Mouse (Mus musculus) gastrocnemius, postnatal 36 days (tissue): ENCODE measurements at regions not wholly inside any gene's neighbourhood (a gene's known extent, or its start where the extent isn't known, plus 50 kb on each side); places are given as distances from the start of the nearest gene placed in this dataset.

Source experiments
- DNase-seq, 2 experiments: peaks; one replicate each; pipeline ENCODE4 v3.0.0; 2022
- intact Hi-C: fragments of 180-260 bp; cut with DNase I; formaldehyde crosslinking; loops from one replicate; pipeline ENCODE4 v1.15.1; 2025

DNA sequence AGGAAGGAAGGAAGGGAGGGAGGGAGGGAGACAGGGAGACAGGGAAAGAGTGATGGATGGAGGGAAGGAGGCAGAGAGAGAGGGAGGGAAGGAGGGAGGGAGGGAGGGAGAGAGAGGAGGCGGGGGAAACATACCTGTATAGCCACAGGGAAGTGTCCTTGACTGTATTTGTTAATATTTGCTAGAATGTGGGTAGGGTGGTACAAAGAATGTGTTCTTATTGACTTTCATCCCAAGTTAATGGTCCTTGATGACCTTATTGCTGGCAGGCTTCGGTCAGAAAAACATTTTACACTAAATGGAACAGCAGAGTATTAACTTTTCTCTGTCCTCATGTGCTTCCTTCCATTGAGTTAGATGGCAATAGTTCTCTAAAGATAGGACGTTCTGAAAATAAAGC, 171.0 kb upstream of the Ctnnb1 start:
- DNase-seq: no peak
- intact Hi-C loops: no loop called here

DNA sequence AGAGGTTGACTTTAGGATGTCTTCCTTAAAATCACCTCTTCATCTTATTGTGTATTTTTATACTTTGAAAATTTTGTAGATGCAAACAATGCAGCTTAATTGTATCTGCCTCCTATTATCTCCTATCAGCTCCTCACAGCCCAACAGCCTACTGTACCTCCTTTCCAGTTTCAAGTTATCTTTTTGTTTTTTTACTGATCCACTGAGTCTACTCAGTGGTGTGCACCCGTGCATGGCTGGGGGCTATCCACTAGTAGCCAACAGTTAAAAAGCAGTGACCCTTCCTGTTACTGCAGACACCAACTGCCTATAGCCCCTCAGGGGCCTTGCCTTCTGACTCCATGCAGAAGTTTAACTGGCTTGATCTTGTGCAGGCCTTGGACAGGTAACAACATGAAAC, 170.4 kb upstream of the Ctnnb1 start:
- no peak for DNase-seq
- intact Hi-C loops: no loop called here

DNA sequence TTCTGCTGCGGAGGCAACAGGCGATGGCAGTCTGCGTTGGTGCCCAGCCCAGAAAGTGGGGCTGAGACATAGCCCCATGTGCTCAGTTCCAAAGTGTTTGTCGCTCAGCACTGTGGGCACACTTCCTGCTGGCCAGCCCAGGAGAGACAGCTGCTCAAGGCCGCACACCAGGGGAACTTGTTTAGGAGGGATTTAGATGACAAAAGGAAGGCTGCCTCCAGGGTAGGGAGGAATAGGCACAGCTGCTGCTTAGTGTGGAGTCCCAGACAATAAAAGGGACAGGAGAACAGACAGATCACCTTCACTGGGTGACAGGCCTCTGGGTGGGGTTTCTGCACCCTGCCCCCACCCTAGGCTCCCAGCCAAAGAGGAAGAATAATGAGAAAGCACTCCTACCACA, 169.2 kb upstream of the Ctnnb1 start:
- intact Hi-C loops: no loop called here
- DNase-seq: no peak

DNA sequence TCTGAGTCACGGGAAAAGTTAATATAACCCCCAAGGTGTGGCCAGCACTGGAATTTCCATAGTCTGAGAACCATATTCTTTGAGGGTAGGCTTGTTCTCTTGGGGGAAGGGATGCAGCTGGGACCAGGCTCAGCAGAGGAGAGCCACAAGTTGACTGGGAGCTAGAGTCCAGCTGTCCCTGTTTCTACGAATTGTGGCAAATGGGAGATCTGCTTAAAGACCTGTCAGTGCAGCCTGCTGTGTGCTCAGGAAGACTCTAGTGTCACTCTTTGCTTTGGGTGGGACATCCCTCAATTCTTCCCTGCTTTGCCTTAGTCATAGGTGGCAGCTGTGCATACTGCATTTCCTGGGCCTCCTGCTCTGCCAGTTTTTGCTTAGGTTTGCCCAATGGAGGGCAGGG, 165.2 kb upstream of the Ctnnb1 start:
- DNase-seq: no peak
- intact Hi-C loops: no loop called here

DNA sequence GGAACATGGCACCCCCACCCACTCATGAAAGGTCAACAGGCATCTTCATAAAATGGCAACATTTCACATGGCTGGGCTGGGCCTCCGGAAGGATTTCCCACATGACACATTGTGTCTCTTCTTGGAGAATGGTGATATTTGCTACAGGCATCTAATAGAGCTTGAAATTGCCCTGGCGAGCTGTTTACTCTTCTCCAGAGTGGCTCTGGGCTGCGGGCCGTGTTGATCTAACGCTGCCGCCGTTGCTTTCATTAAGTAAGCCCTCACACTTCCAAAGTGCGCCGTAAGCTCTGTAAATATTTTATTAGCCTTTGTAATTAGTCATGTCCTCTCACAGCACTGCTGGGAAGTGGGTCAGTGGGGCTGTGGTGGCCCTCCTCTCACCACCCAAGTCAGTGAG, 164.4 kb upstream of the Ctnnb1 start:
- intact Hi-C loops: no loop called here
- no peak for DNase-seq

DNA sequence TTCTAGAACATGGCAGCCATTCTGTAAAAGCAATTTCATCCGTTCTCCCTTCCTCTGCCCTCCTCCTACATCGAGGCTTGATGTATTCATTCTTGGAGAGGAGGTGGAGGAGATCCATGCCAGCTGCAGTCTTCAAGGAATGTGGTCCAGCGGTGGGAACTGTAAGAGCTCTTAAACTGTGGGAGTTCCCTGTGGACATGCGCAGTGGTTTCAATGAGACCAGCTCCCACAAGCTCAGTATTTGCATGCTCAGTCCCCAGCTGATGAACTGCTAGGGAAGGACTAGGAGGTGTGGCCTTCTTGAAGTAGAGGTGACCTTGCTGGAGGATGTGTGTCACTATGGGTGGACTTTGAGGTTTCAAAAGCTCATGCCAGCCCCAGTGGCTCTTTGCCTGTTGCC, 163.7 kb upstream of the Ctnnb1 start:
- no peak for DNase-seq
- intact Hi-C loops: no loop called here

DNA sequence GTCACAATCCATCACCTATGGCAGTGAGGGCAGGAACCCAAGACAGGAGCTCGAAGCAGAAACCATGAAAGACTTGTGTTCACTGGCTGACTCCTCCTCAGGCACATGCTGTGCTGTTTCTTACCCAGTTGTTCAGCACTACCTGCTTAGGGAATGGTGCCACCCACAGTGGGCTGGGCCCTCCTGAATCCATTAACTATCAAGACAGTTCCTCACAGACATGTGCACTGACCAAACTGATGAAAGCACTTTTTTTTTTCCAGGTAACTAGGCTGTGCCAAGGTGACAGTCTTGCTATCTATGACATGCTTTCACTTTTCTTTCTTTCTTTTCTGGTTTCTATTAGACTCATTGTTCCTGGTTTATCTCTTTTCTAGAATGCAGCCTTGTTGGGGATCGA, 162.1 kb upstream of the Ctnnb1 start:
- DNase-seq: no peak
- intact Hi-C loops: no loop called here

DNA sequence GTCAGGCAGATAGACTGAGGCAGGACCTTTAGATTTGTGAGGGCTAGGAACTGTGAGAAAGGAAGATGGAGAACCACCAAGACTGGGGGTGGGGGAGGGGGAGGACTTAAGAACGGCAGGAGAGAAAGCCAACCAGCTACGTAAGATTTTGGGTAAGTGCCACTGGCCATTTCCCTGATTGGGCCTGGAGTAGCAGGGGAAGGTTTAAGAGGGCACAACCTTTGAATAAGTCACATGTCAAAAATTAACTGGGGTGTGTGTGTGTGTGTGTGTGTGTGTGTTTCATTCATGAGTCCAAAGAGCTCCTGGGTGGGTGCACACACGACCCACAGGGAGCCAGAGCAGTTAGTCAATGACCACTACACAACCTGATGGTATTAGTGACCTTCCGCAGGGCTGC, 161.6 kb upstream of the Ctnnb1 start:
- intact Hi-C loops: no loop called here
- DNase-seq: no peak

DNA sequence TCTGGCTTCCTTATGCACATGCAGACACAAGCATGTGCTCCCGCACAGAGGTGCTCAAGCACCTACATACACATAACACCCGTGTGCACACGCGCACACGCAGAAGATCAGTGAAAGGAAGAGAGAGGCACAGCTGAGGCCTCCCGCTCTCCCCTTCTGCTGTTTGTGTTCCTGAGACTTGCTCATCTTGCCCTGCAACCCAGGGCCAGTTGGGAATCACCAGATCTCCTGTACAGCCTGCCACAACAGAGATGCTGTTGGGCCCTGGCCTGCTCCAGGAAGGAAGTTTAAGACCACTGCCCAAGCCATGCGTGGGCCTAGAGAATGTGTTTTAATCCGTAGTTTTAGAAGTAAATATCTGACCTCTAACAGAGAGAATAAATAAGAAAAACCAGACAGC, 160.0 kb upstream of the Ctnnb1 start:
- intact Hi-C loops: no loop called here
- no peak for DNase-seq

DNA sequence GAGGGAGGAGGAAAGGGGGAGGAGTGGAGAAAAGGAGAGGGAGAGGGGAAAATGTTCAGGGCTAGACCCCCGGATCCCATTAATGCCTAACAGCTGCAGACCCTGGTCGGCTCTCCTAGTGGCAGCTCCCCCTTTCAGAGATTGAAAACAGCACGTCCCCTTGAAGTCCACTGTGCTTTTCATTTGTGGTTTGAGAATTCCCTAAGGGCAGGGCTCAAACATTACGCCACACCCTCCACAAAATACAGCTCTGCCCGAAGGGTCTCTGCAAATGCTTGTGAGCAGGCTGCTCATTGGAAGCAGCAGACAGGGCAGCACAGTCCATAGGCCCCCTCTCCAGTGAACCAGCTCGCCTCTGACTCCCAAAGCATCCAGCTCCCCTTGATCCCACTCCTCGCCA, 159.3 kb upstream of the Ctnnb1 start:
- intact Hi-C loops: no loop called here
- no peak for DNase-seq

DNA sequence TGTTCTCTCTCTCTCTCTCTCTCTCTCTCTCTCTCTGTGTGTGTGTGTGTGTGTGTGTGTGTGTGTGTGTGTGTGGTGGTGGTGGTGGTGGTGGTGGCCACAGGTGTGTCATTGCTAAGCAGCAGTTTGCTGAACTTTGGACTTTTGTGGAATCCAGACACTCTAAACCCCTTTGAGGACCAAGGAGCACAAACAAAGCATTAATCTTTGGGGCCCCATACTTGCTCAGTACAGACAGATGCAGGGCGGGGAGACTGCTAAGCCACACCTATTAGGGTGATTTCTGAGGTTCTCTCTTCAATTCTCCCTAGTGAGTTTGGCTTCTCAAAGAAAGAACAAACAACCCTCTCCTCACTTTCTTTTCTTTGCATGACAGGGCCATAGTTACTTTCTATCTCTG, 158.1 kb upstream of the Ctnnb1 start:
- intact Hi-C loops: no loop called here
- no peak for DNase-seq

DNA sequence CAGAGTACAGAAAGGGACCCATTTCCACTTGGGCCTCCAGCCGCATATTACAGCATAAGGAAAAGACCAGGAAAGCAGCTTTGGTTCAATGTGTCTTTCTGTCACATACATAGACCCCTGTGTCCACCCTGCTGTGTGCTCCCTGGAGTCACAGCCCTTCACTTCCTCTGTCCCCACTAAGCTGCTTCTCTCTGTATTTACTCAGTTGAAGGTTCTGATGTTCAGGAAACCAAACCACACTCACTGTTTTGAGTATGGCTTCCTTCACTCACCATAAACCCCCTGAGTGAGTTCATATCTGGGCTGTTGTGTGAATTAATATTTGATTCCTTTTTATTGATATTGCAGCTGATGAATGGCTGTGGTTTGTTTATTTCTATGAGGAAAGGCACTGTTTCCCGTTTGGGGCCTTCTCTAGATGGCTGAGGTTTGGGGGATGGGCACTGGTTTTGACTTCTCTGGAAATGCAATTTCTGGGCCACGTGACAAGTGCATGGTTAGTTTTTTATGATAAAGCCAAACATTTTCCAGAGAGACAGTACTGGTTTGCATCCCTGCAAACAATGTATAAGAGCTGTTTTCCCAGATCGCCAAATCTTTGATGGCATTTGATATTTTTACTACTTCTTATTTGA, 157.0 kb upstream of the Ctnnb1 start:
- DNase-seq: no peak
- intact Hi-C loops: no loop called here

DNA sequence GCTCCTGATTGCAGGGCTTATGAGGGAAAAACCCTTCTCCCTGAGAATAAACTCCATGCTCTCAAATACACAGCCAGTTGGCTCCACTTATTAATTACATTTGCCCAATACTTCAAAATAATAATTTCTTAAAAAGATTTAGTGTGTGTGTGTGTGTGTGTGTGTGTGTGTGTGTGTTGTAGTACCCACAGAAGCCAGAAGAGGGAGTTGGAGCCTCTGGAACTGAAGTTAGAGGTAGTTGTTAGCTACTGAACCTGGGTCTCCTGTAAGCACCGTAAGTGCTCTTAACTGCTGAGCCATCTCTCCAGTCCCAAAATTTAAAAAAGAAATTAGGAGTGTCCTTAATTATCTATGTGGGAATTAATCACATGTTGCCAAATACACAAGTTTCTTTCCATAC, 154.8 kb upstream of the Ctnnb1 start:
- no peak for DNase-seq
- intact Hi-C loops: no loop called here

DNA sequence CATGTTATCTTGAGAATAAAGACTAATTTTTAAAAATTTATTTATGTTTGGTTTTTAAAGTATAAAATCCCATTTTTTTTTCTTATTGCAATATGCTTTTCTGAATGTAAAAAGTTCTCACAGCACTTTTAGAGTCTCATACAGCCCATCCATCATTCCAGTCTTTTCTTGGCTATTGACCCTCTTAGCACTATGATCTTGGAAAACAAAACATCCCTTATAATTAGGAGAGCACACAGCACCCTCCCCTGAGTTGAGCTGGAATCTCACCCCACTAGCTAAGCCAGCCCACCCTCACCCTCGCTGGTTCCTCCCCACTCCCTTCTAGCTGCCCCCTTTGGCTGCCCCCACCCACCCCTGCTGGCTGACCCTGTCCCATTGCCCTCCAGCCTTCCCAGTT, 154.2 kb upstream of the Ctnnb1 start:
- intact Hi-C loops: no loop called here
- no peak for DNase-seq

DNA sequence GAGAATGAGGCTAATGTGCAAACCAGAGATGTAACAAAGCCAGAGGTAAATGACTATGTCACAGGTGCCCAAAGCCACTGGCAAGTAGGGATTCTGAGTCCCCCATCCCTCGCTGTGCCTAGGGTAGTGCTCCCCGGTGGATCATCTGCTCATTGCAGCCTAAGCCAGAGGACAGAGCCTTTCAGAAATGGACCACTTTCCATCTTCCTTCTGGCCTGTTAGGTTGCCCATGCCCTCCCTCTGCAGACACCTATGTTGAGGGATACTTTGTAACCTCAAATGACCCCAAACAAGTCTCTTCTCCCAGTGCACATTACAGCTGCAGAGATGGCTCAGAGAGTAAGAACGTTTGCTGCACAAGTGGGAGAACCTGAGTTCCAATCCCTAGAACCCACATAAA, 153.3 kb upstream of the Ctnnb1 start:
- intact Hi-C loops: no loop called here
- no peak for DNase-seq

DNA sequence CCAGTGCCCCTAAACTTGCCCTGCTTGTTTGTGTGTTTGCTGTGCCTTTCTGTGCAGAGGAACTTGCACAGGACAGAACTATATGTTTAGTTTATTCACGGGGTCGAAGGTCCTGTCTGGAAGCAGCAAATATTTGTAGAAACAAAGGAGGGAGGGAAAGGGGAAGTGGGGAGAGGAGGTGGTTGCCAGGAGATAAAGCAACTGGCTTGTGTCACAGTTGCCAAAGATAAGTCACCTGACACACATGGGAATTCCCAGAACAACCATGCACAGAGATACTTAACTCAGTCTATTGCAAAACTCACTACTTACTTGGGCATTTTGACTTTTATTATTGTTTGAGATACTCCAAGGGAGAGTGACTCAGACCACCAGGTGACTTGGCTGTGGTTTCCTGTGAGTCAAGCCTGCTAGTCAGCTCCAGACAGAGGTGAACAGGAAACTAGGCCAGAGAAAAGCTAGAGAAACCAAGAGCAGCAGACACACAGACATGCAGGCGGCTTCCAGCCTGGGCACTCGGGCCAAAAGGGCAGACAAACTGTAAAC, 152.5 kb upstream of the Ctnnb1 start:
- intact Hi-C loops: no loop called here
- DNase-seq: no peak

DNA sequence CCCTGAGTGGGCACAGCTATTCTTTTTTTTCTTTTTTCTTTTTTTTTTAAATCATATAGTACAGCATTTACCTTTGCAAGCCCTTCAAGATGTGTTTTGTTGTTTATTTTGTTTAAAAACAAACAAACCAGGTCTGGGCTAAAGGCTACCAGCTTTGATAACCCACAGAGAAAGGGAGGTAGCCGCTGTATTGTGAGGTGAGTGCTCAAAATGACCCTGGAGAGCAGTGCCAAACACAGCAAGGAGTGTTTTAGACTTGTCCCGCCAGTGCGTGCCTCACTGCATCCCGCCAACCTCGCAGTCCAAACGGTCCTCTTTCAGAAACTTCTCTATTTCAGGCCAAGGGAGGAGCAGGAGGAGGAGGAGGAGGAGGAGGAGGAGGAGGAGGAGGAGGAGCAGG, 152.0 kb upstream of the Ctnnb1 start:
- intact Hi-C loops: no loop called here
- no peak for DNase-seq

DNA sequence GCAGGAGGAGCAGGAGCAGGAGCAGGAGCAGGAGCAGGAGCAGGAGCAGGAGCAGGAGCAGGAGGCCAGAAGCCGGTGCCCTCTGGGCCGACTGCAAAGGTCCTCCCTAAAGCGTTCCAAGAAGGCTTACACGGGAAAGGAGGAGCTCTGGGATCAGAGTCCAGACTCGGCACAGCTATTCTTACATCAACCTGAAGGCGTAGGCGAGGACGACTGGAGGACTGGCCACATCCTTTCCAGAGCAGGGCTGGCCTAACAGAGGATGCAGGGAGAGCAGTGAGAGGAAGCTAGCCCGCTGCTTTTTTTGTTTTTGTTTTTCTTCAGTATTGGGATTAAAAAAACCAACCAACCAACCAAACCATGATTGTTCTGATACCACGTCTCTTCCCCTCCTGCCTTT, 151.5 kb upstream of the Ctnnb1 start:
- intact Hi-C loops: no loop called here
- DNase-seq: no peak

DNA sequence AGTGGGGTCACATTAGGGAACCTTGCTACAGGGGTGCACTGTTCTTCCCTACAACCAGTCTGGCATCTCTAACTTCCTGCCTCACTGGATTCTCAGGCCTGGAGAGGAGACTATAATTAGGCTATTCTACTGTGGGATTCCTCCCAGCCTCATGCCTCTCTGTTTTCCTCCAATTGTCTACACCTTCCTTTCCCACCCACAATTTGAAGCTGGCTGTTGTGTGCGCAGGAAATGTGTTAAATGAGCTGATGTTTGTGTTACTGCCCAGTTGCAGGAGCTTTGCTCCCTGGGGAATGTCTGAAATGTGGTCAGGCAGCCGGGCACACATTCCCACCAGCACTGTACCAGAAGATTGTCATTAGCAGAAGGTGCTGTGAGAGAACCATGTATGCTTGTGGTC, 150.6 kb upstream of the Ctnnb1 start:
- no peak for DNase-seq
- intact Hi-C loops: no loop called here

DNA sequence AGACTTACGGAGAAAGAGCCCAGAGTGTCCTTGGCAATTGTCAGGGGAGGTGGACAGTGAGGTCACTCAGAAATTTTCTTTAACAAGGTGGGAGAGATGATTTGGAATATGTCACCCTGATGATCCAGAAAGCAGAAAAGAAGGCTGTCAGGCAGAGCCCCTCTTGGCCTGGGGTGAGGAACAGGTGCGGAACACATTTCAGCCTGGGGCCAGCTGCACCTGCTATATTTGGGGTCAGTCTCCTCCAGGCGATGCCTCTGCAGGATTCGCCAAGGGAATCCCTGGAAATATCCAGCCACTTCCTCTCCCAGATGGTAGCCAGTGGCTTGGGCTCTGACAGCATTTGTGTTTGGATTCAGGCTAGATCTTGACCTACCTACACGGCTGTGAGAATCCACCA, 134.8 kb upstream of the Ctnnb1 start:
- intact Hi-C loops: no loop called here
- no peak for DNase-seq

DNA sequence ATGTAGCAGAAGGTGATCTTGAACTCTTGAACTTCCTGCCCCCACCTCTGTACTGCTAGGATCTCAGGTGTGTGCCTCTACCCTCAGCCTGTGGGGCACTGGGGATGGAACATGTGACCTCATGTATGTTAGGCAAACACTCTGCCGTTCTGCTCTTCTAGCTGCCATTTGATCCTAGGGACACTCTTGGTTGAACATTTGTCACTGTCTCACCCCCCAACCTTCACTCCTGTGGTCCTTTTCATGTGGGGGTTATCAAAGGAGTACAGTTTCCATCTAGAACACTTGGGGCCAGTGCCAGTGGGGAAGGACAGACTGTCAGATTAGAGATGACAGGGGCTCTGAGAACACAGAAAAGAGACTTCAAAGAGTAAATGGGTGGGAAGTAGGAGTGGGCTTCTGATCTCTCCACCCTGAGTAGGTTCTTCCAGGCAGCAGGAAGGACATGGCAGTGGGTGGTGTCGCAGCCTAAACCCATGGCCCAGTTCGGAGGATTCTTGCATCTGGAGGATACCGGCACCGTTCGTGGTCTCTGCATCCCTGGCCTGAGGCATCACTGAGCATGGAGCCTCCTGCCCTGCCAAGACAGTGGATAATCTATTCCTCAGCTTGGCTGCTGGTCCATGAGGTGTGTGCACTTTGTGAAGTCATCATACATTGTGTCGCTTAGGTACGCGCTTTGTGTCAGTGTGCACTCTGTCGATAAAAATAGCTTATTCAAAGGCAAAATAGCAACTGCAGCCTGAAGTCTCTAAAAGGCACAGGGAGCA, 132.7 kb upstream of the Ctnnb1 start:
- DNase-seq: no peak
- intact Hi-C loops: no loop called here

DNA sequence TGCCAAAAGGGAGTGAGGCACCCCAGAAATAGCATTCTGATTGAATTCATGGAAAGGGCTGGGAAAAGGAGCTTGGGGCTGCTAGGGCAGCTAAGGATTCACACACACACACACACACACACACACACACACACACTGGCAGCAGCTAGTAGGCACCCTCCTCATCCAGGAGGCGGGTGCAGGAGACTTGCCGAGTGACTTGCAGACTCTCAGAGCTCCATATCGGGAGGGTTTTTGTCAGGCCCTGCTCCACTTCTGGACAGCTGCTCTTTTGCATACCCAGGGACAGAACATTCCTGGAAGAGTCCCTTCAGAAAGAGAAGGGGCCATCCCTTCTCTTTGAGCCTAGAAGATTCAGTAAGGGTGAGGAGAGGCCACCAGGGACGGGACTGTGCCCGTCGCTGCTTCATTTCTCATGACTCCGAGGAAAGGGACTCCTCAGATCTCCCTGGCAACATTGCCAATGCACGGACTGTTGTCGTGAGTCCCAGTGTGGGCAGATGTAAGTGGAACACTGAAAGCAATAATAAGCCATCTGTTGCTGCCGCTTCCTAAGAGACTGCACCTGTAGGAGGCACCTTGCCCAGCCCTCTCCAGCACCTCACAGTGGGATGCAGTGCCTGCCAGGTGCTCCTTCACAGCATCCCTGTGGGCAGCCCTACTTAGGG, 130.9 kb upstream of the Ctnnb1 start:
- intact Hi-C loops: no loop called here
- no peak for DNase-seq
